Mouse (Mus musculus) heart, postnatal 36 days (tissue): Measurements from ENCODE around the gene Gdpgp1. TPM values are rescaled to one million over a fixed set of nuclear protein-coding genes. Genes with fewer than 3 reads are reported as not detected.

Source experiments
- DNase-seq, 2 experiments: peaks; one replicate each; pipeline ENCODE4 v3.0.0; 2021 to 2022
- intact Hi-C: fragments of 180-260 bp; cut with DNase I; formaldehyde crosslinking; loops from one replicate; pipeline ENCODE4 v1.15.1; 2025
- total RNA-seq, 2 experiments: library from RNA; stranded (reverse); gene quantifications; 2 replicates each; pipeline ENCODE4 v1.2.3; 2021

Gene Gdpgp1
- total RNA-seq, 2 experiments from 2014 or later = 1.5 to 1.8 TPM

DNA sequence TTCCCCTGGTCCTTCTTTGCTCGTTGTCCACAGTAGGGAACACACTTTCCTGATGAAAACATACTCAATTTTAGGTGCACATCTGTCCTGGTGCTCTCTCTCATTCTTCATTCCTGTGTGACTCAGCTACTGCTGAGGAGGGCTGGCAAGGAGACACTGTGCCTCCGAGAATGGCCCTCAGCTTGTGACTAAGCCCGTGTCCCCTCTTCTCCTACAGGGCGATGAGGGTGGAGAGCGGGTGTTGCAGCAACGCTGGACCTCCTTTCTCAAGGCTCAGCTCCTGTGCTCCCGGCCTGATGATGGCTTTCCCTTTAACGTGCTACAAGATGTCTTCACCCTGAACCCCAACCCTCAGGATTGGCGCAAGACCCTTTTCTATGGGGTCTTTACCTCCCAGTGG lies 14.0 kb upstream of the Gdpgp1 start:
- intact Hi-C loops = loop anchor here (5.0 to 10.0 kb wide), 3 partner anchors 61 to 424 kb away; partner anchors contain the start of gene Mesp1
- DNase-seq = no peak

DNA sequence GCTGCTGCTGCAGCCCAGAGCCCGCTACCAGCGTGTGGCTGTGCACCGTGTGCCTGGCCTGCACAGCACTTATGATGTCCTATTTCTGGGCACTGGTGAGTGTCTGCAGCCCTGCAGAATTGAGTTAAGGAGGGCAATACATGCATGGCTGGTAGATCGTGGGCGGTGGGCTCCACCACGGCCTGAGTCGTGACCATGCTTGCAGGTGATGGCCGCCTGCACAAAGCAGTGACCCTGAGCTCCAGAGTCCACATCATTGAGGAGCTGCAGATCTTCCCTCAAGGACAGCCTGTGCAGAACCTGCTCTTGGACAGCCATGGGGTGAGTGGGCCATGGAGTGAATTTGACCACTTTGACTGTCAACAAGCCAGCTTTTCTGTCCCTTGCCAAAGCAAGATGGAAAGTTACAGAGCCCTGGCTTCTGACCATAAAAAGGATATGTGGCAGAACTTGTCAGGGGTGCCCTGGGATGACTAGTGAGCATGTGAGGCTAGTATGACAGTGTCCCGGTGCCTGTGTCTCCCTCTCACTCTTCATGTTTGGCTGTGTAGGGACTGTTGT lies 12.3 kb upstream of the Gdpgp1 start:
- intact Hi-C loops = no loop called here
- DNase-seq = no peak

DNA sequence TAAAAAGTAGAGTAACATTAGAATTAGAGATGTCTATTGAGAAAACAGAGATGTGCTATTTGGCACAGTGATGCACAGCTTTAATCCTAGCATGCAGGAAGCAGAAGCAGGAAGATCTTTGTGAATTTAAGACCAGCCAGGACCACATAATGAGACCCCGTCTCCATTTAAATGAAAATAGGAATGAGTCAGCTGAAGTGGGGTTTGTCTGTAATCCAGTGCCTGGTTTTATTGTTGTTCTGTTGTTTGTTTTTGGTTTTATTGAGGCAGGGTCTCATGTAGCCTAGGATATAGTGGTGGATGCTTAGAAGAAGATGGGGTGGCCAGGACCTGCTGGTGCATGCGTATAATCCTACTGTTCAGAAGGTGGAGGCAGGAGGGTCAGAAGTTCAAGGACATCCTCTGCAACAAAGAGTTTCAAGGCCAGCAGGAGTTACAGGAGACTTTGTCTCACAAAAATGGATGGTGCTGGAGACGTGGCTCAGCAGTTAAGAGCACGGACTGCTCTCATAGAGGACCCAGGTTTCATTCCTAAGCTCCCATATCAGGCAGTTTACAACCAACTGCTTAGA lies 11.4 kb upstream of the Gdpgp1 start:
- DNase-seq = no peak
- intact Hi-C loops = no loop called here

DNA sequence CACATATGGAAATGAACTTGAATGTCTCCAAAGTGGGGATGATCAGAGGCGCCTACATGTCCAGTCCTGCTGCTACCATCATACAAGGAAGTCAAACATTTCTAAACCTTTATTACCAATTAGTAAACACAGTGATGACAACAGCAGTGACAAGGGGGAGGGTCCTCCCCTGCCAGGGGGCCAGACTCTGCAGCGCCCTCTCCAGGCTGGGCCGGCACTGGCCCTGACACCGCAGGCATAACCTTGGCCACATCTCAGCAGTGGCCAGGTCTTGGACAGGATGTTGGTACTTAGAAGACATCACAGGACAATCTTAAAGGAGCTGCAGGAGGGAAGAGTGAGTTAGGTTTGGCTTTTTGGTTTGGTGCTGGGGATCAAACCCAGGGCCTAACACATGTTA lies 5.6 kb upstream of the Gdpgp1 start:
- DNase-seq = no peak
- intact Hi-C loops = no loop called here

DNA sequence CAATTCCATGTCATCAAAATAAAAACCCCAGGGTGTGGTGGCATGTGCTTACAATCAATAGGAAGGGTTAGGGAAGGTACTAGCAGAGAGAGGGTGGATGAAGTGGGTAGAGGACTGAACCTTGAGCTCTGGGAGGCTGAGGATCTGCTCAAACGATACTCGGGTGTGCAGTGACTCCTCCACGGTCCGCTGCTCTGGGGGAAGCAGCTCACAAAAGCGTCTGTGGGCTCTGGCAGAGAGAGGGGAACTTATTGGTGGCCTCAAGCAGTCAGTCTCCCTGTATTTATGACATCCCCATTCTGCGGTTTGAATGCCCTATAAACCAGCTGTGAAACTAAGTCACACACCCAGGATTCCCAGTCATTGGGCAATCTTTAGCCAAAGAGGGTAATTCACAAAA lies 2.5 kb upstream of the Gdpgp1 start:
- intact Hi-C loops = no loop called here
- DNase-seq = no peak

DNA sequence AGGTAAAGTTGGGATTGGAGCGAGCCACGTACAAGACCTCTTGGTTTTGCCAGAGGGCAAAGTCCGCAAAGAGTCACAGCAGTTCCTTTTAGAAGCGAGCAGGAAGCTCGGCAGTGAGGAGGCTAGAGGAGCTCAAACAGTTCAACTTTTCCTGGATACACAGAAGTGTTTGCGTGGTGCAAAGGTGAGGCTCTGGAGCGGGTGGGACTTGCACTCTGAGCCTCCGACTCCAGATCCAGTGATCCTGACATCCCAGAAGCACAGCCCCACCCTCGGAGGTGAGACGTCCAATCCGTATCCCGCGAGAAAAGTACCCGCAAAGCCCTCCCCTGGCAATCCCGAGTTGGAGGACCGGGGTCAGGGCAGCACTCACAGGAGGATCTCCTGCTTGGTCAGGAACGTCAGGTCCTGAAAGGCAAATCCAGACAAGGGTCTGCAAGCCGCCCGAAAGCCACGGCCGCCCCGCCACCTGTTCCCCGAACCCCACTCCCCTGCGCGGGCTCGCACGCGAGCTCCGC lies 635 bp upstream of the Gdpgp1 start:
- no peak for DNase-seq
- intact Hi-C loops = no loop called here

DNA sequence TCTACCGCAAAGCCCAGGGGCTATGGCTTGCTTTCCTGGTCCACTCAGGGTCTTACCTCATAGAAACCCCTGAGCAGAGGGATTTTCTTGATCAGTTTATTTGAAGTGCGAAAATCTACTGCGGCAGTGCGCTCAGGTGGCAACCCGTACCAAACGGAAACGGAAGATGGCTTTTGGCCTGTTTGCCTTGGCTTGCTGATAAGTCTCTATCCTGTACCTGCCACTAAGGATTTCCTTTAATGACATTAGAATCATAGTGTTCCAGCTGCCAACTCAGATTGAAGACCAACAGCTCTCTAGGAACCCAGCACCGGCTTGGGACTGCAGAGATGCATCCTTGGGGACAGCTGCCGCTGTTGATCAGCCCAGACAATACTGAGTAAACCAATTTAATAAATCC lies 1.1 kb downstream of the Gdpgp1 start:
- no peak for DNase-seq
- intact Hi-C loops = no loop called here

DNA sequence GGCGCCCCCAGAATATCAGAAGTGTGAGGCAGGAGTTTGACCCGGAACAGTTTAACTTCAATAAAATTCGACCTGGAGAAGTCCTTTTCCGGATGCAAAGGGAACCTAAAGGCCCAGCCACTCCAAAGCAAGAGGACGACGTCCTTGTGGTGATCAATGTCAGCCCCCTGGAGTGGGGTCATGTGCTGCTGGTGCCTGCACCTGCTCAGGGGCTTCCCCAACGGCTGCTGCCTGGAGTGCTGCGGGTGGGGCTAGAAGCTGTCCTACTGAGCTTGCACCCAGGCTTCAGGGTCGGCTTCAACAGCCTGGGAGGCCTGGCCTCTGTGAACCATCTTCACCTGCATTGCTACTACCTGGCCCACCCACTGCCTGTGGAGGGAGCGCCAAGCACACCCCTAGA lies 5.9 kb downstream of the Gdpgp1 start:
- DNase-seq = no peak
- intact Hi-C loops = no loop called here

DNA sequence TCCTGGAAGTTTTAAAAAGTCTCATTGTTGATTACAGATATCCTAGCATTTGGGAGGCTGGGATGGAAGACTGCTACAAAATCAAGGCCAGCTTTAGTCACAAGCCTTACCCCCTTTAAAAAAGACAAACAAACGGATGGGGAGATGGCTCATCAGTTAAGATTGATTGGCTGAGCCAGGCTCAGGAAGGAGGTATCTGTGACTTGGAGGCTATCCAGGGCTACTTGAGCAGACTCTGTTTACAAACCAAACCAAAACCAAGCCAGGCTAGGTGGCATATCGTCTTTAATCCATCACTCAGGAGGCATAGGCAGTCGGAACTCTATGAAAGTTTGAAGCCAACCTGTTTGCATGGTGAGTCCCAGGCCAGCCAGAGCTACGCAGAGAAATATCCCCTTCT lies 9.0 kb downstream of the Gdpgp1 start:
- intact Hi-C loops = no loop called here

DNA sequence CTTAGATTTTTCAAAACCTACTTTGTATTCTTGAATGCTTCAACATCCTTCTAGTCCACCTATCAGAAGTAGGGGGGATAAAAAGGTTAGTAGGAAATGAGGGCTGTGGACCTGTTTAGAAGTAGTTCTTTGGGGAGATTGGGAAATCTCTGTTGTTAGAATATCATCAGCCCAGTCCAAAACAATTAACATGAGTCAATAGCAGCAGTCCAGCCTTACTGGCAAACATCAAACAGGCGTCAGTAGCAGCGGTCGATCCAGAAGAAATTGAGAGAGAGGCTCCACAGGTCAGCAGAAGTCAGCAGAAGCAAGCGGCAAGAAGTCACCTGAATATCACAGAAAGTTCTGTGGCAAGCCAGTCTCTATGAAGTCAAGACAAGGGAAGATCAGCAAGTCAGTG lies 12.2 kb downstream of the Gdpgp1 start:
- intact Hi-C loops = no loop called here

More for the DNA sequence above, 9.0 kb downstream of the Gdpgp1 start:
- DNase-seq = no peak

DNA sequence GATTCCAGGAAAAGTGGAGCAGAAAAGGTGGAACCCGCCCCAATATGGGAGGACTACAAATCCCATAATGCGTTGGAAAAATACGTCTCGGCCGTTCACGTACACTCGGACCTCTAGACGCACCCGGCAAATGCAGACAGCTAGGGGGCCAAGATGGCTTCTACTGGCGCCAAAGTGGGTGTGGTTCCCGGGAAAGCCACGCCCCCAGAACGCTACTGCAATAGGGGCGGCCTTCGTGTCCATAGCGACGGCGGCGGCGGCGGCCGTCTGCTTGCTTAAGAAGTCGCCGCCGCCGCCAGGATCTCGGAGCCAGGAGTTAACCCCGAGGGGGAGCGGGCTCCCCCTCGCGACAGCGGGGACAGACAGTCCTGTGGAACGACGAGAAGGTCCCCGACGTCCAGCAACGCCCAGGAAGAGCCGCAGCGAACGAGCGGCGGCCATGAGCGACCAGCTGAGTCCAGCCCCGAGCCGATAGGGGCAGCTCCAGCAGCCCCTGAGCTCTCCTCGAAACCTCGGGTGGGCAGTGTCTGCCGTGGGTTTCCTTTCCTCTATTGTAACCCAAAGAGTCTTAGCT lies 13.6 kb downstream of the Gdpgp1 start, which contains the start of gene Ttll13:
Gene Ttll13 (plus strand): TSS at position 229 of the 574 bp plus-strand sequence.
- intact Hi-C loops = no loop called here
- peak; percentile 93 to 96 for DNase-seq

More for the DNA sequence above, 12.2 kb downstream of the Gdpgp1 start:
- no peak for DNase-seq

DNA sequence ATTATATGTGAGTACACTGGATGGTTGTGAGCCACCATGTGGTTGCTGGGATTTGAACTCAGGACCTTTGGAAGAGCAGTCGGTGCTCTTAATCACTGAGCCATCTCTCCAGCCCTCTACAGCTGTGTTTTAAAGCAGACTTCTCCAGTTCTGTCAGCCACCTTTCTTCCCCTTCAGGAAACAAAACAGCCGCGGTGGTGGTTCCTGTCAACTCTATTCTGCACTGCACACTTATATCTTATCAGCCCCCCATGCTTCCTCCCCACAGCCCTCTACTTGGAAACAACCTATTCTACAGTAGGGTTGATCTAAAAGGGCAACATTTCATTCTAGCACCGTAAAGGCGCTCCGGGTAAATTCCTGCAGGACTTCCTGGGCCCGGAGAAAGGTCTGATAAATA lies 14.2 kb downstream of the Gdpgp1 start:
- no peak for DNase-seq
- intact Hi-C loops = no loop called here

DNA sequence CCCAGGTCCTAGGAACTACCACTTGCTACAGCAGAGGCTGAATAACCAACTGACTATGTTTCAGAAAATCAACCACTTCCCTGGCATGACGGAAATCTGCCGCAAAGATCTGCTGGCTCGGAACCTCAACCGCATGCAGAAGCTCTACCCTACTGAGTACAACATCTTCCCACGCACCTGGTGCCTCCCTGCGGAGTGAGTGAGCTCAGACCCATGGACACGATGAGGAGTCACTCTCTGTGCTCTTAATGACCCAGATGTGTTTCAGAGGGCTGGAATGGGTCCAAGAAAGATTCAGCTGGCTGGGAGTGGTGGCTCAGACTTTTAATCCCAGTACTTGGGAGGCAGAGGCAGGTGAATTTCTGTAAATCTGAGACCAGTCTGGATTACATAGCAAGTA lies 19.8 kb downstream of the Gdpgp1 start:
- intact Hi-C loops = no loop called here

DNA sequence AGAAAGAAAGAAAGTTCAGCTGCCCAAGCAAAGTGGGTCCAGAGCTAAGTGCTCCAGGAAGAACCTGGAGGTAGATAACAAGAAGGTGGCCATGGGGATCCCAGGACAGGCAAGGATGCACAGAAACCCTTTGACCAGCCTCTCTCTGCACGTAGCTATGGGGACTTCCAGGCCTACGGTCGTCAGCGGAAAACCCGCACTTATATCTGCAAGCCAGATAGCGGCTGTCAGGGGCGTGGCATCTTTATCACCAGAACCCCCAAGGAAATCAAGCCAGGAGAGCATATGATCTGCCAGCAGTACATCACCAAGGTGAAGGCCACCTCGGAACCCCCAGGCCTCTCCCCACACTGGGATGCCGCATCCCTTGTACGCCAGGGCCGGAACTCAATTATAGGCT lies 20.2 kb downstream of the Gdpgp1 start:
- no peak for DNase-seq
- intact Hi-C loops = no loop called here

More for the DNA sequence above, 19.8 kb downstream of the Gdpgp1 start:
- DNase-seq = no peak

DNA sequence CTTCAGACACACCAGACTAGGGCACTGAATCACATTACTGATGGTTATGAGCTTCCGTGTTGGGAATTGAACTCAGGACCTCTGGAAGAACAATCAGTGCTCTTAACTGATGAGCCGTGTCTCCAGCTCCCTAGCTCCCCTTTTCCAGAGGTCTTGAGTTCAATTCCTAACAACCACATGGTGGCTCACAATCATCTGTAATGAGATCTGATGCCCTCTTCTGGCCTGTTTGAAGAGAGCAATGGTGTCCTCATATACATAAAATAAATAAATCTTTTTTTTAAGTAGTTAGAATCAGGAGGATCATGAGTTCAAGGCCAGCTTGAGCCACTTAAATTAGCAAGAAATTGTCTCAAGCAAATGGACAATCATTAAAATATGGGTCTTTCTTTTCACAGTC lies 23.3 kb downstream of the Gdpgp1 start:
- no peak for DNase-seq
- intact Hi-C loops = loop anchor here (2.0 kb wide), 1 partner anchor 115 kb away; no protein-coding TSS in a partner anchor

DNA sequence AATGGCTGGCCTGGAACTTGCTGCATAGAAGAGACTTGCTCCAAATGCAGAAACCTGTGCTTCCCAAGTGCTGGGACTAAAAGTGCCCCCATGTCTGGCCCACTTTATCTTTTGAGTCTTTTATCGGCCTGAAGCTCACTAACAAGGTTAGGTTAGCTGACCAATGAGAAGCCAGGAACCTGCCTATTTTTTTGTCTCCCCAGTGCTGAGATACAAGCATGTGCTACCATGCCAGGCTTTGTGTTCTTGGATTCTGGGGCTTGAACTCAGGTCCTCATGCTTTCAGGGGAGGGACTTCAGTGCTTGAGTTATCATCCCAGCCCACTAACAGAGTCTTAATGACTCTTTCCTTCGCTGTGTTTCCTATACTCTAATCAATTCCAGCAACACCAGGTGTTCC lies 25.0 kb downstream of the Gdpgp1 start:
- intact Hi-C loops = loop anchor here (2.0 kb wide), 1 partner anchor 117 kb away; no protein-coding TSS in a partner anchor
- no peak for DNase-seq

DNA sequence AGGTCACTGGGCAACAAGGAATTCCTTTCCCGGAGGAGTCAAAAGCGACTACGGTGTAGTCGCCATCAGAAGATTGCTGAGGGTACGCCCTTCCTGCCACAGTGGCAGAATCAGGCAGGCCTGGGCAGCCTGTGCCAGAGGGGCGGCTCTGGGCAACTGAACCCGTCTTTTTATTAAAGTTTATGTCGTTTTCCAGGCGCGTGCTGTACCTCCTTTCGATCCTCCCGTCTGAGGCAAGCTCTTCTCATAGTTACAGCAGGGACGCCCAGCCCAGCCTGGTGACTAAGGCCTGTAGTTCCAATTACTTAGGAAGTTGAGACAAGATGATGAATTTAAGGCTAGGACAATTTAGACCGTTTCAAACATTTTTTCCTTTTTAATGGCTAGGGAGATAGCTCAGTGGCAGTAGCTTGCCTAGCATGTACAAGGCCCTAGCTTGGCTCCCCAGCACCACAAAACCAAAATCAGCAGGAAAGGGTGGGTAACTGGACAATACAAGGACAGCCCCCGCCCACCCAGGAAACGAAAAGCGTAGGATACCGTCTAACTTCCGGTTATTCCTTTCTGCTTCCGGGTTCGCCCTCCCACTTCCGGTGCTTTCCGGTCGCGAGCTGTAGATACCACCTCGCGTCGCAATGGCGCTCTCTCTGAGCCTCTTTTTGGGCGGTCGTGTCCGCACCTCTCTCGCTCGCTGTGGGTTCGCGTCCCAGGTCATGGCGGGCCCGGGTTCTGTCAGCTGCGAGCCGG lies 28.1 kb downstream of the Gdpgp1 start, which contains the start of gene Ngrn:
Gene Ngrn (plus strand): TSS at position 591 of the 747 bp plus-strand sequence.
- peak; percentile 85 to 86 for DNase-seq
- intact Hi-C loops = loop anchor here (10.0 kb wide), 1 partner anchor 326 kb away; the partner anchor contains the start of gene Arpin

DNA sequence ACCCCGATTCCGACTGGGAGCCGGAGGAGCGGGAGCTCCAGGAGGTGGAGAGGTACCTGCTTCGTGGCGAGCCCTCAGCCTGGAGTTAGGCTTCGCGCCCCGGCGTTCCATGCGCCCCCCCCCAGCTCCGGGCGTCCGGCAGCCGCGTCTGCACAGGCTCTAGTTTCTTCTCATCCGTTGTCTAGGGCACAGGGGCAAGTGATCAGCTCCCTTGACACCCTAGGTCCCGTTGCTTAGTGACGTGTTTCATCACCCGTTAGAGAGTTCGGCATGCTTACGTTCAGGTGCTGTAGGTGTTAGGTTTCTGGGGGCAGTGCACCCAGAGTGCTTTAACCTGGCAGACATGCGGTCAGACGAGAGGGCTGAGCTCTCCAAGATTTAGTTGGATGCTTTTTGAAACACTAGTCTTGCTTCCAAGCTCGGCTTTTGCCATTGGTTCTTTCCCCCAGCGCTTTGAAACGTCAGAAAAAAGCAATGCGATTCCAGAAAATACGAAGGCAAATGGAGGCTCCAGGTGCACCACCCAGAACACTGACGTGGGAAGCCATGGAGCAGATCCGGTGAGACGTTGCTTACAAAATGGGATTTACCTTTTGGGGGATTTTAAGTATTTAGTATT lies 28.8 kb downstream of the Gdpgp1 start:
- DNase-seq = no peak
- intact Hi-C loops = loop anchor here (10.0 kb wide), 1 partner anchor 327 kb away; the partner anchor contains the start of gene Arpin

DNA sequence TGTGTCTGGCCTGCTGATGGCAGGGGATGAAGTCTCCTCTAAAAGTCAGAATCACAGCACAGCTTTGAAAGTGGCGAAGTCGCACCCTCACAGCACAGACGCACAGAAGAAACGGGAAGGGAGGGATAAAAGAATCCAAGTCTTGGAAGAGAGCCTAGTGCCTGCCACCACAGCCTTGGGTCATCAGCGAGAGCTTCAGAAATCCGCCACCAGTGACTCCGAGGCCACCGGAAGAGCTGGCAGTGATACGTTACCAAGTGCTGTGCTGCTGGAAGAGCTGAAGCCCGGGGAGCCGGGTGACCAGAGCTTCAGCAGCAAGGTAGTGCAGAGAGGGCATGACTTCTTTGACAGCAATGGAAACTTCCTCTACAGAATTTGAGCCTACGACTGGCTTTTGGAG lies 31.9 kb downstream of the Gdpgp1 start:
- intact Hi-C loops = loop anchor here (10.0 kb wide), 1 partner anchor 330 kb away; the partner anchor contains the start of gene Arpin
- DNase-seq = no peak

DNA sequence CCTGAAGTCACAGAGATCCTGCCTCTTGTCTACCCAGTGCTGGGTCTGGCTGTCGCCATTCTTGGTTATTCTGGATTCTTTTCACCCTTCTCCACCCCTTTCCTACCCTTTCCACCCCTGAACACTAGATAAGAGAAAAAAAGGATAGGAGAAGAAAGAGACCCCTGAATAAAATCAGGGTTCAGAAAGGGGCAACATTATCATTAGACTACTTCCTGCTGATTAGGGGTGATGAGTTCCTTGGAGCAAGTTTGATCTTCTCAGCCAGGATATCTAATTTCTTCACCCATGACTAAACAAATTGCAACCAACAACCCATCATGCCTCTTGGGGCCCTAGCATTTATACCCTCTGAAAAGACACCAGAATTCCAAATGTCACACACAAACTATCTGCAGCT lies 35.1 kb downstream of the Gdpgp1 start:
- DNase-seq = no peak
- intact Hi-C loops = loop anchor here (2.0 to 10.0 kb wide), 2 partner anchors 57 to 333 kb away; partner anchors contain the start of genes Arpin and Rccd1
